Mouse (Mus musculus) liver, adult 2 months (tissue): ENCODE measurements at regions not wholly inside any gene's neighbourhood (a gene's known extent, or its start where the extent isn't known, plus 50 kb on each side); places are given as distances from the start of the nearest gene placed in this dataset.

Experiments used
- DNase-seq: peaks from one replicate; pipeline ENCODE4 v3.0.0-alpha.2; 2011; ENCODE audit warnings: low read depth, low spot score; ENCODE audit errors: extremely low read depth
- H3K27ac ChIP-seq: fragments of 200-500 bp; replicated peaks from 2 replicates; pipeline ENCODE4 v1.5.1; 2012; ENCODE audit warnings: low read depth, mild to moderate bottlenecking, control low read depth, inconsistent platforms, low read length; ENCODE audit not compliant: insufficient read depth
- H3K27me3 ChIP-seq: fragments of 200-500 bp; 2 replicates; pipeline ENCODE4 v1.6.1; 2012; ENCODE audit warnings: mild to moderate bottlenecking, moderate library complexity, low read length, inconsistent platforms; ENCODE audit not compliant: control insufficient read depth, insufficient read depth
- H3K36me3 ChIP-seq: fragments of 200-500 bp; 2 replicates; pipeline ENCODE4 v1.6.1; 2012; ENCODE audit warnings: low read length, inconsistent platforms; ENCODE audit not compliant: control insufficient read depth, insufficient read depth
- H3K4me1 ChIP-seq: fragments of 200-500 bp; 2 replicates; pipeline ENCODE4 v1.6.1; 2011; ENCODE audit warnings: low read length; ENCODE audit not compliant: control insufficient read depth, insufficient read depth
- H3K4me3 ChIP-seq: fragments of 200-500 bp; 2 replicates; pipeline ENCODE4 v1.5.1; 2011; ENCODE audit warnings: low read depth, mild to moderate bottlenecking, control low read depth, low read length, moderate library complexity; ENCODE audit not compliant: insufficient read depth
- H3K79me2 ChIP-seq: fragments of 200-500 bp; 2 replicates; pipeline ENCODE4 v1.6.1; 2012; ENCODE audit warnings: inconsistent platforms, mild to moderate bottlenecking, low read length, moderate library complexity; ENCODE audit not compliant: control insufficient read depth, insufficient read depth
- H3K9ac ChIP-seq: fragments of 200-500 bp; 2 replicates; pipeline ENCODE4 v1.6.1; 2012; ENCODE audit warnings: low read depth, mild to moderate bottlenecking, control low read depth, inconsistent platforms, low read length
- CTCF ChIP-seq: fragments of 200-500 bp; IDR thresholded peaks from 2 replicates; pipeline ENCODE4 v1.5.1; 2011; ENCODE audit warnings: low read depth, low read length, control low read depth
- POLR2A ChIP-seq: fragments of 200-500 bp; IDR thresholded peaks from 2 replicates; pipeline ENCODE4 v1.6.1; 2011; ENCODE audit warnings: low read length, control low read depth; ENCODE audit not compliant: insufficient read depth; ENCODE audit errors: extremely low read depth
- WGBS: fragments of 180-500 bp; shearing (Covaris S2); methylation state at CpG from one replicate; pipeline ENCODE4 v1.1.7; 2018; 5-methylcytosine and 5-hydroxymethylcytosine counted together

DNA sequence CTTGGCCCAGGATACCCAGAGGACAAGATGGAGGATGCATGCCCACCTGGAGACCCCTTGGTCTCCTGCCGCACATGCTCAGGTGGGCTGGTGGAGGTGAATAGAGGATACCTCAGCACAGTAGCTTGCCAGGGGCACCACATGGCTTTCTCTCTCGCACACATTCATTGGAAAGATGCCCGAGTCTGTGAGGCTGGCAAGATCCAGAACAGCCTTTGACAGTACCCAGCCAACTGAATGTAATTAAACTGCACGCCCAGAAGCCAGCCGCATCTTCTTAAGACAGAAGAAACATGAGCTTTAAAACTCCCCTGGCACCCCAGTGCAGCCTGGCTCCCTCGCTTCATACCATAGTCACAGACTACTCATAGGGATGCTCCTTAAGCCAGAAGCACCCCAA is 143.4 kb downstream of the 2410131K14Rik start:
- H3K27me3 ChIP-seq = peaks cover 5% of the 10 kb centered on the region; the same call in 1 of the 2 replicates
- H3K27ac ChIP-seq = no peak overlapping the region
- H3K9ac ChIP-seq = no peak overlapping the region
- 94% methylated on average over 6 of the region's 6 CpGs for WGBS
- DNase-seq = no peak
- no peaks in the 10 kb centered on the region for H3K4me1 ChIP-seq
- no peaks in the 10 kb centered on the region for H3K36me3 ChIP-seq
- no peak overlapping the region for H3K4me3 ChIP-seq
- no peaks in the 10 kb centered on the region for H3K79me2 ChIP-seq
- TF ChIP-seq POLR2A = no peak
- TF ChIP-seq CTCF = no peak

DNA sequence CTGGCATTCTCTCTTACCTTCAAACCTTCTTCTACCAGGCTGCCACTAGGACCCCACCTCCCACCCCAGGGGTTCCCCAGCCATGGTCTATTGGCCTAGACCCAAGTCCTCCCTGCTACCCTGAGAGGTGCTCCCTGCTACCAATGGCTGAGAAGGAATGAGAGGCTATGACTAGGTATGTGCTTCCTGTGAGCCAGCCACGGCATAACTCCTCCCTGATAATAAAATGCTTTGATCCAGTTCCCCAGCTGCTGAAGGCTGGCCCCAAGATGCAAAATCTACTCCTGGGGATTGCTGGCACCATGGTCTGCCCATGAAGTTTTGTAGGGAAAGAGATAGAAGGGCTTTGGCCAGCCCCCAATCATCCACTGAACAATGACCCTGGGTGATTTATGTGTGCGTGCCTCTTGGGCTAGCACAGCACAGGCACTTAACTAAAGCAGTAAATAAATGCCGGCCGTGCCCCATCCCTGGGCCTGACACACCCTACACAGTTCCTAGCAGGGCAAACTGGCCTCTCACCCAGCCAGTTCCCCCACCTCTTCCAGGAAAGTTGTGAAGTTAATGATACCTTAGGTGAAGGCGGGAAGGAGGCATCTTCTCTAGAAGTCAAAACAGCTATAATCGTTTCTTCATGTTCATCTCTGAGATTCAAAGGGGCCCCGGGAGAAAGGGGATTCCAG is 145.8 kb downstream of the 2410131K14Rik start:
- Histone ChIP-seq H3K4me3 (no peak overlapping the region), H3K27me3 (peaks cover 5% of the 10 kb centered on the region; the same call in 1 of the 2 replicates), H3K27ac (no peak overlapping the region), H3K36me3 (no peaks in the 10 kb centered on the region), H3K9ac (no peak overlapping the region), H3K79me2 (no peaks in the 10 kb centered on the region), H3K4me1 (no peaks in the 10 kb centered on the region)
- 89% methylated on average over 7 of the region's 7 CpGs for WGBS
- TF ChIP-seq POLR2A (no peak), CTCF (no peak)
- no peak for DNase-seq

DNA sequence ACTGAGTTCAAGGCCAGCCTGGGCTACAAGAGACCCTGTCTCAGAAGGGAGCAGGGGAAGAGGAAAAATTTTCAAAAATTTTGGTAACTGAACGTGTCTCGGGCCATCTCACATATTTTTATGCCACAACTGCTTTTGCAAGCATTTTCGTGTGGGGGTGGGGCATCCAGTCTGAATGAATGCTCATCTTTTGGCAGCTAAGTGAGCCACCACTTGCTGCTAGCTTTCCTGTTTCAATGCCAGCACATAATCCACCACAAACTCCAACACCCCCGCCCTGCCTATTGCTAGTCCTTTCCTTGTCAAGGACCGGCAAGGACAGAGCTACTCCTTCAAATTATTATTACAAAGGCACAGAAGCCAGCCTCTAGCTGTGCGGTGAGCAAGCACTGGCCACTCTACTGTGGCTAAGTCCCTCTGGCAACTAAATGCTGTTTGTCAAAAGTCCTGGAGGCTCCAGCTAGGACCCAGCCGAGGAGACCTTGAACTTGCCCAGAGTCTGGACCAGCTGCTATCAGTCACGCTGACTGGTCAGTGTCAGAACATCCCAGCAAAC is 148.0 kb downstream of the 2410131K14Rik start:
- no peak overlapping the region for H3K9ac ChIP-seq
- H3K79me2 ChIP-seq = no peaks in the 10 kb centered on the region
- no peaks in the 10 kb centered on the region for H3K4me1 ChIP-seq
- H3K4me3 ChIP-seq = no peak overlapping the region
- DNase-seq = no peak
- H3K36me3 ChIP-seq = no peaks in the 10 kb centered on the region
- H3K27ac ChIP-seq = no peak overlapping the region
- no peak for TF ChIP-seq POLR2A
- TF ChIP-seq CTCF = no peak
- 77% methylated on average over 8 of the region's 8 CpGs for WGBS
- H3K27me3 ChIP-seq = peaks cover 11% of the 10 kb centered on the region

DNA sequence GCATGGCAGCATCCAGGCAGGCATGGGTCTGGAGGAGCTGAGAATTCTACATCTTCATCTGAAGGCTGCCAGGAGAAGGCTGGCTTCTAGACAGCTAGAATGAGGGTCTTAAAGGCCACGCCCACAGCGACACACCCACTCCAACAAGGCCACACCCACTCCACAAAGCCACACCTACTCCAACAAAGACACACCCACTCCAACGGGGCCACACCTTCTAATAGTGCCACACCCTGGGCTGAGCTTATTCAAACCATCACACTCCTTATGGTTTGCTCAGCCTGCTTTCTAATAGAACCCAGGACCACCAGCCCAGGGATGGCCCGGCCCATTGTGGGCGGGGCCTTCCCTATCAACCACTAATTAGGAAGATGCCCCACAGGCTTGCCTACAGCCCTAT is 149.0 kb downstream of the 2410131K14Rik start:
- no peaks in the 10 kb centered on the region for H3K79me2 ChIP-seq
- H3K4me3 ChIP-seq = no peak overlapping the region
- H3K4me1 ChIP-seq = no peaks in the 10 kb centered on the region
- TF ChIP-seq CTCF (no peak), POLR2A (no peak)
- 60% methylated on average over 5 of the region's 5 CpGs for WGBS
- peaks cover 11% of the 10 kb centered on the region for H3K27me3 ChIP-seq
- H3K36me3 ChIP-seq = no peaks in the 10 kb centered on the region
- no peak overlapping the region for H3K9ac ChIP-seq
- no peak overlapping the region for H3K27ac ChIP-seq
- no peak for DNase-seq

DNA sequence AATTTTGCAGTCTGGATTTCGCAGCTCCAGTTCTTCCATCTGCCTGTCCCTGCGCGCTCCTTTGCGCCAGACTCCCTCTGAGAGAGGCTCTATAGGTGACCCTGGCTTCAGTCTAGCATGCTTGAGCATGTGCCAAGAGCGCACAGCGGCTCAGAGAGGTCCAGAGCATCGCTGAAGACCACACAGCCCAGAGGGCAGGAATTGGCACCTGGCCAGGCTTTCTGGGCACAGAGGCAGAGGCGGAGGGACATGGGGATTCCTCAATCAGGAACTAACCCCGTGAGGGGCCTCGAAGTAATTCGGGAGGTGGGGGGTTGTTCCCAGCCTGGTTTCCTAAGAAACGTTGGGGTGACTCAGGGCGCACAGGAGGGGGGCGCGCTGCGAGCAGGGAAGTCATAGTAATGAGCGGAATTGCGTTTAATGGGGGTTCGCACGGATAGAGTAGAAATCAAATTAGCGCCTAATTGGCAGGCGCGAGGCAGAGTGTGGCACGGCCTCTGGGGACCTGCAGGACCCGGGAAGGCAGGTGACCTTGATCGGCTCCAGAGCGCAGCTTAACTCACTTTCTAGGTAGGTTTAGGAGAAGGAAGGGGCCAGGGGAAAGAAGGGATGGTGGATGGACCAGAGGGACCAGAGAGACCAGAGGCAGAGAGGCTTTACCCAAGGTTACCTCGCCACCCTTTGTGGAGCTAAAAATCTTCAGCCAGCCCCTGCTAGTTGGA is 151.1 kb downstream of the 2410131K14Rik start:
- Histone ChIP-seq H3K4me3 (no peak overlapping the region), H3K27me3 (peaks cover 6% of the 10 kb centered on the region; the same call in 1 of the 2 replicates), H3K9ac (no peak overlapping the region), H3K36me3 (no peaks in the 10 kb centered on the region), H3K27ac (no peak overlapping the region), H3K4me1 (no peaks in the 10 kb centered on the region), H3K79me2 (no peaks in the 10 kb centered on the region)
- WGBS = 15% methylated on average over 28 of the region's 28 CpGs
- TF ChIP-seq POLR2A (no peak), CTCF (no peak)
- DNase-seq = no peak
